17 mouse cellular contexts compared by ENCODE assay signal in genomic region chr3:141629431-141629830, GRCm38 (mm10).
"Had no signal": no experiment of that assay in that cellular context is flagged by ENCODE, and none has a peak within 500 bp of the region (broad histone marks: within the 10 kb centered on the region; RNA-seq: fewer than 3 reads in every experiment).

No protein-coding gene starts in this region.

- H3K9me3 ChIP-seq: liver, embryonic 15.5 days; lung, embryonic 15.5 days; megakaryocyte, embryonic 14.5 days; neural tube, embryonic 12.5 days; stomach, embryonic 15.5 days had no signal

- H3K4me1 ChIP-seq: liver, embryonic 15.5 days; lung, embryonic 15.5 days; megakaryocyte, embryonic 14.5 days; neural tube, embryonic 12.5 days; stomach, embryonic 15.5 days had no signal

- H3K27me3 ChIP-seq: liver, embryonic 15.5 days; lung, embryonic 15.5 days; megakaryocyte, embryonic 14.5 days; neural tube, embryonic 12.5 days; stomach, embryonic 15.5 days had no signal

- H3K9ac ChIP-seq: liver, embryonic 15.5 days; liver, postnatal 0 days; lung, embryonic 15.5 days; neural tube, embryonic 12.5 days; stomach, embryonic 15.5 days had no signal

- H3K36me3 ChIP-seq: liver, embryonic 15.5 days; lung, embryonic 15.5 days; neural tube, embryonic 12.5 days; stomach, embryonic 15.5 days had no signal

- H3K4me3 ChIP-seq: liver, embryonic 15.5 days; lung, embryonic 15.5 days; megakaryocyte, embryonic 14.5 days; neural tube, embryonic 12.5 days; stomach, embryonic 15.5 days had no signal

- H3K4me2 ChIP-seq: liver, embryonic 15.5 days; lung, embryonic 15.5 days; midbrain, embryonic 11.5 days; neural tube, embryonic 12.5 days; stomach, embryonic 15.5 days had no signal

- H3K27ac ChIP-seq: liver, embryonic 15.5 days; lung, embryonic 15.5 days; macrophage; neural tube, embryonic 12.5 days; stomach, embryonic 15.5 days had no signal

- DNase-seq: liver, postnatal 0 days; lung, adult 2 months; lung, postnatal 14 days; lung, postnatal 36 days; midbrain, embryonic 14.5 days; right cerebral cortex, postnatal 14 days; thymus, adult 18-20 months; thymus, postnatal 14 days; thymus, postnatal 36 days had no signal

- ATAC-seq: liver, postnatal 0 days; lung, postnatal 0 days had no signal
